Mouse (Mus musculus) left cerebral cortex, postnatal 25 days (tissue): Measurements from ENCODE around the gene Art1. TPM values are rescaled to one million over a fixed set of nuclear protein-coding genes. Genes with fewer than 3 reads are reported as not detected.

Experiments used
- DNase-seq, 2 experiments: peaks; one replicate each; pipeline ENCODE4 v3.0.0; 2022; ENCODE audit warnings: low spot score in 2 of 2, mixed read lengths in 1 of 2
- intact Hi-C: fragments of 180-260 bp; cut with DNase I; formaldehyde crosslinking; loops from one replicate; pipeline ENCODE4 v1.15.1; 2025
- total RNA-seq, 2 experiments: library from RNA; stranded (reverse); gene quantifications; 2 replicates each; pipeline ENCODE4 v1.2.3; 2021

Art1 gene
- total RNA-seq, 2 experiments from 2014 or later, result not detected

- intact Hi-C loops, result no loop called here
- no peak for DNase-seq
These were observed 2.6 kb downstream of the Art1 start for GRCm38 (mm10) chr7:102104126-102104525.

DNA sequence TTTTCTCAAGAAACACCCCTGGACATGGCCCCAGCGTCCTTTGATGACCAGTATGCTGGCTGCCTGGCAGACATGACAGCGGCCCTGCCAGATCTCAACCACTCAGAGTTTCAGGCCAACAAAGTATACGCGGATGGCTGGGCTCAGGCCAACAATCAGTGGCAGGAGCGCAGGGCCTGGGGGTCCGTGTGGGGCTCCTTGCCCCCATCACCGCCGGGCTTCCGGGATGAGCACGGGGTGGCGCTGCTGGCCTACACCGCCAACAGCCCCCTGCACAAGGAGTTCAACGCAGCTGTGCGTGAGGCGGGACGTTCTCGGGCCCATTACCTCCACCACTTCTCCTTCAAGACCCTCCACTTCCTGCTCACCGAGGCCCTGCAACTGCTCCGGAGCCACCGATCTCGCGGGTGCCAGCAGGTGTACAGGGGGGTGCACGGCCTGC, 5.2 kb downstream of the Art1 start:
- no peak for DNase-seq
- intact Hi-C loops, result no loop called here

- intact Hi-C loops, result no loop called here
These were observed 6.7 kb downstream of the Art1 start for GRCm38 (mm10) chr7:102108206-102108605.

DNA sequence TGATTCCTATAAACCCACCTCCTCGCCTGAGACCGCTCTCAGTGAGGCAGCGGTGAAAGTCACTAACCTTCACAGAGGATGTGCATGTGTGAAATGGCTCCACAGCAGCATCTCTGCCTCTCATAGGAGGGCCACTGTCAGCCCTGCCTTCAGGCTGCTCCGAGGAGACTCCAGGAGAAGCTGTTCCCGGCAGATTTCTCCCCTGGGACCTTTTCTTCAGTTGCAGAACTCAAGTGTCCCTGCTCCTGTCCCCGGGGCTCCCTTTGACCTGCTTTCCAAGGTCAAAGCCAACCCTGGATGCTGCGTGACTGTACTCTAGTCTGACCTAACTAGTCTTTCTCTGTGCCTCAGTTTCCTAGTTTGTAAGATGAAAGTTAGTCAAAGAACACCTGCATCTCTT, 7.6 kb downstream of the Art1 start, which contains the start of gene Art5:
Gene Art5, minus strand, starts transcription at position 319 of the 400 bp plus-strand sequence.
- intact Hi-C loops, result no loop called here
- DNase-seq, result no peak

More at GRCm38 (mm10) chr7:102108206-102108605, 6.7 kb downstream of the Art1 start:
- no peak for DNase-seq

- intact Hi-C loops, result no loop called here
- DNase-seq, result no peak
These were observed 8.2 kb downstream of the Art1 start for GRCm38 (mm10) chr7:102109746-102110145.

DNA sequence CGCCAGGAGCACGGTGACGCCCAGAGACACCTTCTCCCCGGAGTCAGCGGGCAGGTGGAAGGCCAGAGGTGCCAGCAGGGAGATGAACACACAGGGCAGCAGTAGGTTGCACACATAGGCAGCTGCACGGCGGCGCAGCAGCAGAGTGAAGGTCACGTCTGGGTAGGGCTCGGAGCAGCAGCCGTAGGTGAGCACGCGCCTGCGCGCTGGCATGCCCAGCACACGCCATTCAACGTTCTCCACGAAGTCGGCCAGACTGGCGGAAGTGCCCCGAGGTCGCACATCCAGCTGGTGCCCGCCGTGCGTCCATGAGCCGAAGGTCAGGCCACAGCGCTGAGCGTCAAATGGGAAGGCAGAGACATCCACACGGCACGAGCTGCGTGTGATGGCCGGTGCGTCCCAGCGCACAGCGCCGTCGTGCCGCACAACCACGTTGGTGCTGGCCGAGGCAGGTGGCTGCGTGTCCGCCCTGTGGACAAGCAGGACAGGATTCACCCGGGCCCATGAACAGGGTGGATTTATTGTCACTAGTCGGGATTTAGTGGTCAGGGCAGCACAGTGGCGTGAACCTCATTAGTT, 11.7 kb downstream of the Art1 start:
- DNase-seq, result no peak
- intact Hi-C loops, result no loop called here

DNA sequence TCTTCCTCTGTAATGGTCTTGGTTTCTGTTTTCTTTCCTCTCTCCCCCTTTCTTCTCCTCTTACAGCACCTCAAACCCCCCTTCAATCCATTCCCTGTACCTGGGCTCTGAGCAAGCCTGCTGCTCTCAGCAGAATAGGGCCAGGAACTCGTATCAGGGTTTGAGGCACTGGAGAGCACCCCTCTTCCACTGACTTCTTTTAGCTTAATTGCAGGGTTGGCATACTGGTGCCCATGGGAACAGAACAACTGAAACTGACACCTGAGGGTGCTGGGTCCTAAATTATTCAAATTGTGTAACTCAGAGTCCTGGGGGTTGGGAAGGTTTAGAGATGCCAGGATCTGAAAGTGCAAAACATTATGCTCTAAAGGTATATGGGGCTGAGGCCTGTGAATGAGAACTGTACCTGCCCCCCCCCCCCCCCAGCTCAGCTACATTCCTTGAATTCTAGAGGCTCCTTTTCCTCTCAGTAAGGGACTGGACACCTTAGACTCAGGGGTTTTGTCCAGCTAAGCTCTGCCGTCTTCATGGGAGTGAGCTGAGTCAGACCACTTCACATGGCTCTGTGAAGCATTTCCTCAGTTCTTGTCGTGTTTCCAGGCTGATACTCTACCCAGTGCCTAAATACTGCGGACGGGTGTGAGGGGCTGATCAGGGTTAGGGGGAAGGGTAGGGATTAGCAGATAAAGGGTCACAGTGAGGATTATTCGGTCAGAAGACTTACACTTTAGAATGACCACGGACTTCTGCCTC, 15.2 kb downstream of the Art1 start, which contains the start of gene Chrna10:
Gene Chrna10, minus strand, starts transcription at position 250 of the 753 bp plus-strand sequence.
- intact Hi-C loops, result no loop called here
- DNase-seq, result no peak

DNA sequence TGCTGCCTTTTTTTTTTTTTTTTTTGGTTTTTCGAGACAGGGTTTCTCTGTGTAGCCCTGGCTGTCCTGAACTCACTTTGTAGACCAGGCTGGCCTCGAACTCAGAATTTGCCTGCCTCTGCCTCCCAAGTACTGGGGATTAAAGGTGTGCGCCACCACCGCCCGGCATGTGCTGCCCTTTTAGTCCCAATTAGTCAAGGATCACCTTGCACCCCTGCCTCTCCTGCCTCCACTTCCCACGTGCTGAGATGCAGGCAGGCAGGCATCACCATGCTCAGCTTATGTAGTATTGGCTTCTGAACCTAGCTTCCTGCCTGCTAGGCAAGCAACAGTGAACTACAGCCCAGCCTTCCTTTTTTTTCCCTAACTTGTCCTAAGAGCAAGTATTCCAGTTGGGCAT, 15.8 kb downstream of the Art1 start:
- no peak for DNase-seq
- intact Hi-C loops, result no loop called here

GRCm38 (mm10) chr7:102120326-102120725, 18.8 kb downstream of the Art1 start:
- intact Hi-C loops, result no loop called here

GRCm38 (mm10) chr7:102132395-102132794, 30.9 kb downstream of the Art1 start:
- intact Hi-C loops, result no loop called here
- no peak for DNase-seq

More at GRCm38 (mm10) chr7:102120326-102120725, 18.8 kb downstream of the Art1 start:
- no peak for DNase-seq

GRCm38 (mm10) chr7:102137464-102137863, 35.9 kb downstream of the Art1 start:
- peak in 1 of 2 experiments; percentile 12 for DNase-seq
- intact Hi-C loops, result loop anchor here (5.0 kb wide), 1 partner anchor 45 kb away; no protein-coding TSS in a partner anchor

DNA sequence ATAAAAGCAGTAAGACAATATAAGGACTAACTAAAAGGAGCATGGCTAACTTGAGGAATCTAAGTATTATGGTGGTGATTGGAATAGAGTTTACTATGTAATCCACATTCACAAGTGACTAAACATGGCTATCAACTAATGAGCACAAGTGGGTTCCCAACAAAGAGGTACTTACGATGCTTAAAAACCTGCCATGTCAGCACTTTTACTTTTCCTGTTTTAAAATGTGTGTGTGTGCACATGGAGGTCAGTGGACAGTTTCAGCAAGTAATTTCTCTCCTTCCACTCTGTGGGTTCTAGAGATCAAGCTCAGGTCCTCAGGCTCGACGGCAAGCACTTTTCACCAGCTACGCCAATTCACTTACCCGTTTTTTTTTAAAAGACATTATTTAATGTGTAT, 36.4 kb downstream of the Art1 start:
- intact Hi-C loops, result loop anchor here (5.0 kb wide), 1 partner anchor 44 kb away; no protein-coding TSS in a partner anchor
- DNase-seq, result no peak

GRCm38 (mm10) chr7:102153691-102154090, 52.1 kb downstream of the Art1 start:
- intact Hi-C loops, result no loop called here
- no peak for DNase-seq

Other genes starting within 250 kb of the Art1 start
- under 1 TPM in 1 of 2 experiments, not detected in 1; 0.37 TPM for gene Folr2, start 244.5 kb upstream of the Art1 start, total RNA-seq
- gene Anapc15, start 238.0 kb upstream of the Art1 start, total RNA-seq, result 10 to 100 TPM; 31.2 to 36.8 TPM
- 1 to 10 TPM; 3.3 to 5.2 TPM for gene Folr1, start 231.0 kb upstream of the Art1 start, total RNA-seq
- 10 to 100 TPM; 97.2 to 99.6 TPM for gene Lamtor1, start 195.8 kb upstream of the Art1 start, total RNA-seq
- under 1 TPM; 0.11 to 0.14 TPM for gene Tomt, start 195.4 kb upstream of the Art1 start, total RNA-seq
- 1 to 10 TPM; 5.6 to 6.9 TPM for gene Lrrc51, start 167.8 kb upstream of the Art1 start, total RNA-seq
- gene Numa1, start 167.6 kb upstream of the Art1 start, total RNA-seq, result 10 to 100 TPM; 77.1 to 83.2 TPM
- gene Il18bp, start 83.1 kb upstream of the Art1 start, total RNA-seq, result 1 to 10 TPM; 5.8 to 7.9 TPM
- 10 to 100 TPM; 45.0 to 48.1 TPM for gene Rnf121, start 36.3 kb upstream of the Art1 start, total RNA-seq
- 10 to 100 TPM; 22.5 to 24.6 TPM for gene Xndc1, start 36.2 kb upstream of the Art1 start, total RNA-seq
- 1 to 10 TPM; 1.4 to 3.3 TPM for gene Xntrpc, start 36.0 kb upstream of the Art1 start, total RNA-seq
- gene Trpc2, start 18.6 kb upstream of the Art1 start, total RNA-seq, result under 1 TPM; 0.21 to 0.69 TPM
- gene Art5, start 7.7 kb downstream of the Art1 start, total RNA-seq, result not detected
- under 1 TPM; 0.37 to 0.41 TPM for gene Chrna10, start 15.1 kb downstream of the Art1 start, total RNA-seq
- gene Nup98, start 108.4 kb downstream of the Art1 start, total RNA-seq, result 10 to 100 TPM; 39.7 to 43.5 TPM
- 10 to 100 TPM; 23.3 to 28.8 TPM for gene Pgap2, start 108.5 kb downstream of the Art1 start, total RNA-seq
- gene Rhog, start 154.3 kb downstream of the Art1 start, total RNA-seq, result 10 to 100 TPM; 22.7 to 23.5 TPM
- gene Stim1, start 166.1 kb downstream of the Art1 start, total RNA-seq, result 10 to 100 TPM; 80.6 to 87.9 TPM